Mouse (Mus musculus) neural tube, embryonic 11.5 days (tissue): ENCODE data around the gene Id2. TPM values are rescaled to one million over a fixed set of nuclear protein-coding genes. Genes with fewer than 3 reads are reported as not detected.

ENCODE experiments used
- ATAC-seq: fragments of 200-750 bp; cut with Nextera tagmentation; 2 replicates; pipeline ENCODE4 v1.8.0; 2017; ENCODE audit warnings: moderate number of reproducible peaks, mild to moderate bottlenecking, moderate TSS enrichment, moderate library complexity; ENCODE audit not compliant: insufficient read depth, low FRiP score, low TSS enrichment
- DNase-seq: peaks from one replicate; pipeline ENCODE4 v3.0.0-alpha.2; 2015; ENCODE audit warnings: low spot score
- H3K27ac ChIP-seq: fragments of 300-500 bp; sonication (generic); 2 replicates; pipeline ENCODE4 v1.5.1; 2014; ENCODE audit warnings: low read depth, mild to moderate bottlenecking, low read length
- H3K27me3 ChIP-seq: fragments of 300-500 bp; sonication (generic); 2 replicates; pipeline ENCODE4 v1.6.1; 2014; ENCODE audit warnings: mild to moderate bottlenecking, low read length, mixed read lengths; ENCODE audit not compliant: control insufficient read depth, insufficient read depth
- H3K36me3 ChIP-seq: fragments of 300-500 bp; sonication (generic); 2 replicates; pipeline ENCODE4 v1.6.1; 2014; ENCODE audit warnings: mild to moderate bottlenecking, low read length, moderate library complexity, mixed read lengths; ENCODE audit not compliant: control insufficient read depth, insufficient read depth
- H3K4me1 ChIP-seq: fragments of 300-500 bp; sonication (generic); 2 replicates; pipeline ENCODE4 v1.6.1; 2014; ENCODE audit warnings: low read length, mixed read lengths; ENCODE audit not compliant: control insufficient read depth, insufficient read depth
- H3K4me2 ChIP-seq: fragments of 300-500 bp; sonication (generic); 2 replicates; pipeline ENCODE4 v1.6.1; 2014; ENCODE audit warnings: low read depth, mild to moderate bottlenecking, moderate library complexity
- H3K4me3 ChIP-seq: fragments of 300-500 bp; sonication (generic); 2 replicates; pipeline ENCODE4 v1.5.1; 2014; ENCODE audit warnings: low read depth, low read length
- H3K9ac ChIP-seq: fragments of 300-500 bp; sonication (generic); 2 replicates; pipeline ENCODE4 v1.6.1; 2014; ENCODE audit warnings: mild to moderate bottlenecking, low read length
- H3K9me3 ChIP-seq: fragments of 300-500 bp; sonication (generic); 2 replicates; pipeline ENCODE4 v1.6.1; 2016; ENCODE audit warnings: low read length; ENCODE audit not compliant: control insufficient read depth
- WGBS: fragments of 180-500 bp; shearing (Covaris S2); extraction: QIAGEN DNeasy Blood & Tissue Kit; methylation state at CpG from one replicate; pipeline ENCODE4 v1.1.7; 2014; 5-methylcytosine and 5-hydroxymethylcytosine counted together
- polyA plus RNA-seq: library from polyadenylated mRNA; unstranded; fragments of >200 nt; fragmentation: Nextera tagmentation; extraction: Ambion mirVana; gene quantifications from 2 replicates; pipeline ENCODE4 v1.2.1, GENCODE M21; 2014

Gene Id2
- polyA plus RNA-seq: 311 and 361 TPM in 2 replicates

DNA sequence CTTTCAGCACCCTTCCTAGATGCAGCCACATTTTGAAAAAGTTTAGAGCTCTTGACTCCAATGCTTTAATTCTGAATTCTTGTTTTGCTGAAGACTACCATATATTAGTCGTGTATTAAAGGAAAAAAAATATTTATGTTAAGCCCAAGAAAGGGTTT lies at the start of gene Id2:
Gene Id2 (minus strand): TSS at position 89 of the 158 bp plus-strand sequence.
- H3K36me3 ChIP-seq: no peaks in the 10 kb centered on the region
- peak within 1 kb of the TSS; percentile 85 for H3K27ac ChIP-seq
- H3K9me3 ChIP-seq: no peaks in the 10 kb centered on the region
- no peaks in the 10 kb centered on the region for H3K27me3 ChIP-seq
- ATAC-seq (no peak), DNase-seq (no peak)
- peak within 1 kb of the TSS; percentile 86 for H3K4me3 ChIP-seq
- 0% methylated on average over 1 of the region's 1 CpGs for WGBS
- peak within 1 kb of the TSS; percentile 76 for H3K9ac ChIP-seq
- peak within 1 kb of the TSS; percentile 92 for H3K4me2 ChIP-seq
- H3K4me1 ChIP-seq: peaks cover 26% of the 10 kb centered on the region

DNA sequence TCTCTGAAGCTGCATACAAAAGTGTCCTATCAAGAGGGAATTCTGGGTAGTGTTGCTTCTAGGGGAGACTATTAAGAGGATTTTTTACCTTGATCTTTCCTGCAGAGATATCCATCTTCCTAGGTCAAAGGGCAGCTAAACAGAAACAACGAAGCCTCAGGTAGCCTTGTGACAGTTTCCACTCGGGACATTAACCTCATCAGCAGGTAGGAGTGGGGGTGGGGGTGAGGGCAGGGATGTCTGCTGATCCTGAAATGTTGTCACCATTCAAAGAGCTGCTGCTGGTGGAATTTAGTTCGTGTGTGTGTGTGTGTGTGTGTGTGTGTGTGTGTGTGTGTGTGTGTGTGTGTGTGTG lies 48.4 kb upstream of the Id2 start:
- H3K9ac ChIP-seq: no peak overlapping the region
- no peaks in the 10 kb centered on the region for H3K4me1 ChIP-seq
- H3K4me2 ChIP-seq: no peak overlapping the region
- no peak overlapping the region for H3K4me3 ChIP-seq
- no peak overlapping the region for H3K27ac ChIP-seq
- no peak for ATAC-seq
- H3K9me3 ChIP-seq: no peaks in the 10 kb centered on the region
- no peaks in the 10 kb centered on the region for H3K27me3 ChIP-seq
- DNase-seq: no peak
- H3K36me3 ChIP-seq: no peaks in the 10 kb centered on the region
- WGBS: 66% methylated on average over 3 of the region's 3 CpGs

DNA sequence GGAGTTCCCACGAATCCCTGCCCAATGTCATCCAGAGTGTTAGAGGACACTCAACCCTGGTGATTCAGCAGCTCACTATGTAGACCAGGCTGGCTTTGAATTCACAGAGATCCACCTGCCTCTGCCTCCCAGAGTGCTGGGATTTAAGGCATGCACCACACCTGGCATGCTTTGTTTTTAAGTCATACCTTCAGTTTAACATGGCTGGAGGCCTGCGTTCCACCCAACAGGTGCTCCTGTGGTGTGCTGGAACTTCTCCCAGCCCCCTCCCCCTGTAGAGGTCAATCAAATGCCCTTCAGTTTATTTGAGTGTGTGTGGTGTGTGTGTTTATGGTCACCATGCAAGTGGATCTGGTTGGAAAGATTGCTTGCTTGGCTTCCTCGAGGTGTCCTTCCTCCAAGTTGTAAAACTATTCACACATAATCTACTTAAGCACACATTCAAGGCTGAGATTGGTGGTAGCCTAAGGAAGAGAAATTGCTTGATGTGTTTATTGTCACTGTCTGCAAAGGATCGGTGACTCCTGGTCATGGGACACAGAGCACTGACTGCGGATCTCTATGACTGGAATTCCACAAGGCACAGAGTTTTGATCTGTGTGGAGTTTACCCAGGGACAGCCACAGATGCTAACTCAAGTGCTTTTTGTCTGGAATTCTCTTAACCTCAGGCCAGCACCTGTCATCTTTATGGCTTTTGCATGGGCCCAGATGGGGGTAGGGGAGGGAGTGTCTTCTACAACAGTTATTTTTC lies 47.8 kb upstream of the Id2 start:
- Histone ChIP-seq H3K27me3 (no peaks in the 10 kb centered on the region), H3K36me3 (no peaks in the 10 kb centered on the region), H3K4me3 (no peak overlapping the region), H3K4me1 (no peaks in the 10 kb centered on the region), H3K9me3 (no peaks in the 10 kb centered on the region), H3K9ac (no peak overlapping the region), H3K4me2 (no peak overlapping the region), H3K27ac (no peak overlapping the region)
- ATAC-seq (no peak), DNase-seq (no peak)
- whole genome bisulfite sequencing: 68% methylated on average over 5 of the region's 5 CpGs

DNA sequence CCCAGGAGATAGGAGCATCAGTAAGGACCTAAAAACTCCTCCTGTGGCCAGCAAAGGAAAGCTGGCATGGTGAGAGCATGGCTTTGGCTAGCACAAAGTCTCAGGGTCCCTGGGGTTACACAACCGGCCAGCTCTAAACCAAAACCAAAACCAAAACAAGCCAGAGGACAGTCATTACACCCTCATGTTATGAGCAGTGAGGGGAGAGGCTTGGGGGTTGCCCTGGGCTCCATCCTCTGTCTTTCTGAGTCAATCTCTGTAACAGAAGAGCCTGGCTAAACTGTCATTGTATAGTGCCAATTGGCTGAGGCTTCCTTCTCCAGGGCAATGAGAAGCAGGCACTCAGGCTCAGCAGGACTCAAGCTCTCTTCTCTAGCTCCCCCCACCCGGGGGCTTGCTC lies 46.6 kb upstream of the Id2 start:
- Histone ChIP-seq H3K36me3 (no peaks in the 10 kb centered on the region), H3K4me1 (no peaks in the 10 kb centered on the region), H3K9me3 (no peaks in the 10 kb centered on the region), H3K4me2 (no peak overlapping the region), H3K27me3 (no peaks in the 10 kb centered on the region), H3K4me3 (no peak overlapping the region), H3K9ac (no peak overlapping the region), H3K27ac (no peak overlapping the region)
- no peak for DNase-seq
- ATAC-seq: no peak
- 63% methylated on average over 2 of the region's 2 CpGs for WGBS

DNA sequence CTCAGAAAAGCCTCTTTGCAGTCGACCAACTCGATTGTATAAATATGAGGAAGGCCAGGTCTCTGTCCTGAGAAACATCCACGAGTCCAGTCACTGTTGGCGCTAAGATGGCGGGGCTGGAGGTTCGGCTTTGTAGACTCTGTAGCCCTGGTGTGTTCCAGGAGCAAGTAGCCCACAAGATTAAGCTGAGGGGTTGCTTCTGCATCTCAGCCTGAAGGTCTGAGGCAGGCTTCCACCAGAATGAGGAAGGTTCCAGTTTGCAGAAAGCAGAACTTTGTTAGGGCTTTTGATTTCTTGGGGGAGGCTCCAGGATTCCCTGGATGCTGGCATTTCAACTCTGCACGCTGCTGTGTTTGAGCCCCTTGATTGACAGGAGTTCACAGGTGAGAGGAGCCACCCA lies 45.3 kb upstream of the Id2 start:
- H3K4me1 ChIP-seq: no peaks in the 10 kb centered on the region

DNA sequence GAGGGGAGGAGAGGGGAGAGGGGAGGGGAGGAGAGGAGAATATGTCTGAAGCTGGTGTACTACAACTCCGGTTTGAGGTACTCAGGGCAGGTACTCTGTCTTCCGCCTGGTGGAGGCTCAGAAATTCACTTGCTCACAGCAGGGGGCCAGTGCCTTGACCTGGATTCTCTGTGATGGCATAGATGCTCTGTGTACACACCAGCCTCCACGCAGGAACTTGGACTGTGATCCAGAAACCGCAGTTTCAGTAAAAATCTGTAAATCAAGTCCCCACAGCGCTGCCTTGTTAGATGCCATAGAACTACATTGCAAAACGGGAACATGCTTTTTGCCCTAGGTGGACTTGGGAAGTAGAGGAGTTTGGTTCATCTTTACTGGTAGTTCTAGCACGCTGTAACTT lies 44.4 kb upstream of the Id2 start:
- WGBS: 74% methylated on average over 7 of the region's 7 CpGs
- H3K27me3 ChIP-seq: no peaks in the 10 kb centered on the region
- H3K4me3 ChIP-seq: no peak overlapping the region
- no peaks in the 10 kb centered on the region for H3K9me3 ChIP-seq
- H3K36me3 ChIP-seq: no peaks in the 10 kb centered on the region
- no peak for DNase-seq
- H3K4me1 ChIP-seq: no peaks in the 10 kb centered on the region
- H3K4me2 ChIP-seq: no peak overlapping the region
- no peak overlapping the region for H3K27ac ChIP-seq
- no peak for ATAC-seq
- no peak overlapping the region for H3K9ac ChIP-seq

More for the DNA sequence above, 45.3 kb upstream of the Id2 start:
- Histone ChIP-seq H3K9ac (no peak overlapping the region), H3K4me3 (no peak overlapping the region), H3K36me3 (no peaks in the 10 kb centered on the region), H3K9me3 (no peaks in the 10 kb centered on the region), H3K27ac (no peak overlapping the region), H3K27me3 (no peaks in the 10 kb centered on the region), H3K4me2 (no peak overlapping the region)
- ATAC-seq: no peak
- DNase-seq: no peak
- WGBS: 79% methylated on average over 7 of the region's 7 CpGs

DNA sequence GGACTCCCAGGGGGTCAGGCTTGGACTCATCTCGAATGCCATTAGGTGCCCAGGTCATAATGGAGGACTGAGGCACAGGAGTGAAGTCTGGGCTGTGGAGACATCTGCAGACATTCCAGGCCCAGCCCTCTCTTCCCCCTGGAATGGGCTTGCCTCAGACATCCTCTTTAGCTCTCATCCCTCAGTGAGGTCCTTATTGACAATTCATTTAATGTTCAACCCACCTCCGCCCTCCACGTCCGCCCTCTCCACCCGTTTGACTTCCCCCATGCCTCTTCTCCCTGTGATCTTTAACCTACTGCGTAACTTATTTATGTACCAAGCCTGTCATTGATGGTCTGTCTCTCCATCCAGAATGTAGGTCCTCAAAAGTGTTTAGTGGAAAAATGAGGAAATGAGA lies 43.2 kb upstream of the Id2 start:
- Histone ChIP-seq H3K9ac (no peak overlapping the region), H3K27me3 (no peaks in the 10 kb centered on the region), H3K4me3 (no peak overlapping the region), H3K36me3 (no peaks in the 10 kb centered on the region), H3K27ac (no peak overlapping the region), H3K4me1 (no peaks in the 10 kb centered on the region), H3K9me3 (no peaks in the 10 kb centered on the region), H3K4me2 (no peak overlapping the region)
- ATAC-seq (no peak), DNase-seq (no peak)
- WGBS: 76% methylated on average over 6 of the region's 6 CpGs

DNA sequence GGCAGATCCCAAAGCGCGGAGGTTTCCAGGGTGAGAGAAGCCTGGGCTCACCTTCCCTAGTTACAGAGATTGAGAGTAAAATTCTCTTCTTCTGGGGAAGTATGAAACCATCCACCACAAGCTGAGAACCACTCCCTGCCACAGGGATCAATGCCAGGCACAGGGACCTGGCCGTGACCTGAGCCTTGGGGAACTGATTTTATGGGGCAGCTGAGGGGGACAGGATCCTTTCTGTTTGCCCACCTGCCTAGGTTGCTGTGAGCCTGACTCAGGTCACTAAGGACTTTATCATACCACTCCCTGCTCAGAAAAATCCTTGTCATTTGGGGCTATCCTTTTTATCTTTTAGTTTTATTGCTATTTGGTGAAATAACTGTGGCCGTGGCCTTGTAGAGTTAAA lies 41.7 kb upstream of the Id2 start:
- Histone ChIP-seq H3K27me3 (no peaks in the 10 kb centered on the region), H3K27ac (no peak overlapping the region), H3K9ac (no peak overlapping the region), H3K4me2 (no peak overlapping the region), H3K4me1 (no peaks in the 10 kb centered on the region), H3K4me3 (no peak overlapping the region), H3K9me3 (no peaks in the 10 kb centered on the region), H3K36me3 (no peaks in the 10 kb centered on the region)
- 92% methylated on average over 4 of the region's 4 CpGs for WGBS
- no peak for DNase-seq
- ATAC-seq: no peak

DNA sequence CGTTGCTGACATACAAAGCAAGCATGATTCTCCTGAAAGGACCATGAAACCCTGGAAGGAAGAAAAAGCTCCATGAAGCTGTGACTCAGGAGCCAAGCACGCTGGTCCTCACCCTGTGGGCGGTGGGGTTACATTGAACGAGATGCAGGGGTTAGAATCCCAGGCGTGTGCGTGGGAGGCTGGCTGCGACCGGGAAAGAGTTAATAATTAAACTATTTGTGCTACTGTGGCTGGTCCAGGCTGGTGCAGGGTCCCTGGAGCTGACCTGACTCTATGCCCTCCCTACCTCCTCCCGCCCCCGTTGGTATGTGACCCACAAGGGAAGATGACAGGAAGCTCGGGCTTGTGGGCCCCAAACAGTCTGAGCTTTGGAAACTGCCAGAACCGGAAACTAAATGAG lies 35.1 kb upstream of the Id2 start:
- no peaks in the 10 kb centered on the region for H3K36me3 ChIP-seq
- WGBS: 76% methylated on average over 12 of the region's 12 CpGs
- no peaks in the 10 kb centered on the region for H3K27me3 ChIP-seq
- H3K4me3 ChIP-seq: no peak overlapping the region
- DNase-seq (no peak), ATAC-seq (no peak)
- no peak overlapping the region for H3K9ac ChIP-seq
- H3K27ac ChIP-seq: no peak overlapping the region
- H3K4me2 ChIP-seq: no peak overlapping the region
- H3K4me1 ChIP-seq: 0 out of 2 replicates have a peak, but pooled peaks cover 6% of the 10 kb centered on the region
- no peaks in the 10 kb centered on the region for H3K9me3 ChIP-seq
